Mouse (Mus musculus): ENCODE data around the gene Mgll.

DNA sequence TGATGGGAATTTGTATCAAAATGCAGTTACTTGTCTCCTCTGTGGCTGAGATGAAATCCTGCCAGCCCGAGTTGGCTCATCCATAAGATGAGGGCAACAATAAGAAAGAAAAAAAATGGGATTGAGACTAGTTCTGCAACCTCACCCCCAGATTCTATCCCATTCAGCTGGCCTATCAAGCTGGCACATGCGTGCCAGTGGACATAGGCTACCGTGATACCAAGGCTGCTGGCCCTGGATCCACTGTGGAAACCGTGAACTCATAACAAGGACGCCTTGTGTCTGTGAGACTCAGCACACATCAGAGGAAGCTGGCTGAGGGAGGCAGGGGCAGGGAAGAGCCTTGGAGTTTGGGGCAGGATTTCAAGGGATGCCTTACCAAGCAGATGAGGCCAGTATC lies 46.8 kb downstream of the Mgll start:
- TF ChIP-seq POLR2A (IDR thresholded peaks at IDR 0.05; ENCODE audit: borderline replicate concordance, insufficient read depth, low read length): no peak
- TF ChIP-seq CTCF (IDR thresholded peaks at IDR 0.05; ENCODE audit: borderline replicate concordance, insufficient read depth, low read depth, low read length): no peak

Data from cerebellum, adult 2 months (tissue).